Mouse (Mus musculus) embryo, embryonic 11 days (tissue): Measurements from ENCODE around the gene Mettl27.

Experiments
- DNase-seq: peaks from one replicate; pipeline ENCODE4 v3.0.0-alpha.2; 2015

Mettl27 gene

DNA sequence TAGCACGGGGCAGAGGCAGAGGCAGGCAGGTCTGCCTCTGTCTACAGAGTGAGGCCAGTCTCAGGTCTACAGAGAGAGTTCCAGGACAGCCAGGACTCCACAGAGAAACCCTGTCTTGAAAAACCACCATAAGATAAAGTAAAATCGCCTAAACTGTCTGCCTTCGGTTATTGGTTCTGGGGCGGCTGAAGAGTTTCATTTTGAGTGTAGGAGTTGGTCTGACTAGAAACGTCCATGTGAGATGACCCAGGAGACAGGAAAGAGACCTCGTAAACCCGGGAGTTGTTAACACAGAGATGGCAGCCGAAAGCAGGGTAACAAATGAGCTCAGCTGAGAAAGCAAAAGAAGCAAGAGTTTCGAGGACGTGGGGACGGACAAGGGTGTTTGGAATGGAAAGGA lies 57.0 kb downstream of the Mettl27 start:
- DNase-seq: no peak

DNA sequence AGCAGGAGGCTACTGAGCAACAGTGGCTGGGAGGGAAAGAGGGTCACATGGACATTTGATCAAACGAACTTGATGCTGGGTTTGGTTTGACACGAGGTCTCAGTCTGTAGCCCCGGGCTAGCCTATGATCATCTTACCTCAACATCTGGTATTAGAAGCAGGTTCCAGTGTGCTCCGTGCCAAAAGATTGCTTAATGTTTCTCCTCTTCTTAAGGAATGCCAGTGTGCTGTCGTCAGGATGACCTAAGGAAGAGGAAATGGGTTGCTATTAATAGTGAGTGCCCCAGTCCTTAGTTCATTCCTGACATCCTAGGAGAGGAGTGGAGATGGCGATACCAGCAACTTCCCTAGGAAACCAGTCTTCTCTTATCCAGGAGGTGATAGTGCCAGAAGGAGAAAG lies 57.6 kb downstream of the Mettl27 start:
- DNase-seq: no peak
